Mouse (Mus musculus): Measurements from ENCODE around the gene Elovl2. TPM values are rescaled to one million over a fixed set of nuclear protein-coding genes. Genes with fewer than 3 reads are reported as not detected.
"Not testable (repeated sequence)": the region's sequence is repeated elsewhere in the genome, so short reads cannot be mapped to it uniquely, and the experiment has no call there.

Gene Elovl2
- total RNA-seq, 1 experiment: 3.7 TPM

DNA sequence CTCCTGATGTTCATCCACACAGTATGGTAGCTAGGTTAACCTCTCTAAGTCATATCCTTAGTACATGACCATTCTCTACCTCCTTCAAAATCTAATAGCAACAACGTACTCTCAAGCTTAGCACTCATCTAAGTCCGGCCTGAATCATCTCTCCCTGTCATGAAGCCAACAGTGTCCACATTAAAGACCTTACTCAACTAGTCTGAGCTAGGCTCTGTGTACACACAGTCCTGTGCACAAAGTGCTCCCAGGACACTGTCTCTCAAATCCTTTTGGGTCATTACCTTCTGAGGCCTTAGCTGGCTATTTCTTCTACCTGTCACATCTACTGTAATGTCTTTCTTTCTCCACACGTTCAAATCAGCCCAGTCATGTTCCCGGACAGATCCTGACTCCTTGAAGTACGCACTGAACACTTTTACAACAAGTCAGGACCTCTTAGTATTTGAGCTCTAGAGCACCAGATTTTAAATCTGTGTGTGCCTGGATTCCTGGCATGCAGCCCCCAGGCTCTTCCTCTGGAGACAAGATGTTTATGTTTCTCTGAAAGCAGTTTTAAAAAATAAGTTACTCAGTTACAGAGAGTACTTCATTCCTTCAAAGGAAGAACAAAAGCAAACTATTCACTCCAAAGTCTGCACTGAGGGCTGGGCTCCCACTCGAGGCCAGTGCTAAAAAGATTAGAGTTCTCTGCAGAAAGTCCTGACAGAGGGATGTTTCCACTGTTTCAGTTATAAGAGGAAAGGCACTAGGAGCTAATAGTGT, 7.5 kb downstream of the Elovl2 start:
- H3K27ac ChIP-seq (ENCODE audit: insufficient read depth, low read depth, low read length, poor library complexity, severe bottlenecking): no peak overlapping the region
- TF ChIP-seq ZNF384 (IDR thresholded peaks at IDR 0.05; ENCODE audit: low read depth, low read length) (no peak), MAFK (IDR thresholded peaks at IDR 0.05; ENCODE audit: insufficient read depth, low read depth, low read length) (no peak), HCFC1 (IDR thresholded peaks at IDR 0.05; ENCODE audit: borderline replicate concordance, insufficient read depth, low read length) (no peak), ZC3H11A (IDR thresholded peaks at IDR 0.05; ENCODE audit: borderline replicate concordance, low read depth, low read length) (no peak), CHD2 (IDR thresholded peaks at IDR 0.05; ENCODE audit: low read depth, low read length) (no peak)
- H3K4me3 ChIP-seq (ENCODE audit: insufficient read depth in 1 of 2, low read depth in 1 of 2, low read length in 2 of 2, poor library complexity in 1 of 2, severe bottlenecking in 1 of 2): no peak overlapping the region
- DNase-seq (ENCODE audit: low read depth, low spot score): no peak
- H3K9ac ChIP-seq (ENCODE audit: insufficient read depth, low read depth, low read length, poor library complexity, severe bottlenecking): no peak overlapping the region
- H3K9me3 ChIP-seq (ENCODE audit: control insufficient read depth, insufficient read depth, low read depth, low read length): no peaks in the 10 kb centered on the region
- H3K4me1 ChIP-seq (ENCODE audit: control insufficient read depth in 2 of 2, insufficient read depth in 2 of 2, low read length in 2 of 2, poor library complexity in 1 of 2): no peaks in the 10 kb centered on the region
- in situ Hi-C loops (cut with MboI; ENCODE audit: low sequenced_read_pairs in 2 of 2, unreplicated experiment in 2 of 2): no loop called here
- no peaks in the 10 kb centered on the region for H3K36me3 ChIP-seq (ENCODE audit: control insufficient read depth, insufficient read depth, low read length, poor library complexity, severe bottlenecking)

DNA sequence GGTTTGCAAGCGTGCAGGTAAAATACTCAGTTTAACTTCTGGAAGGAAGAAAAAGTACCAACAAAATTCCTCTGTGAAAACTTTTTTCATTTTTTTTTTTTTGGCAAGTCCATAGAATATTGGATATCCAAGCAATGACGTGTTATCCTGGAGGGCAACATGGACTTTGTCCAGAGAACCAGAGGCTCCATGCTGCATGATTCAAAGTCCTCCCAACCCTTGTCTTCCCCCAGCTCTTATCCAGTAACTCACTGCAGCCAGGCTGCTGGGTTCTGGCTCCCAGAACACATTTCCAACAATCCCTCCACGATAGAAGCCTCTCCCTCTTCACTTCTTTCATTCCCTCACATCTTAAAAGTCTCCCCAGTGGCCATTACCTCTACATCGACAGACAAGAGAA, 8.9 kb downstream of the Elovl2 start:
- no peak overlapping the region for H3K4me3 ChIP-seq (ENCODE audit: insufficient read depth in 1 of 2, low read depth in 1 of 2, low read length in 2 of 2, poor library complexity in 1 of 2, severe bottlenecking in 1 of 2)
- H3K27ac ChIP-seq (ENCODE audit: insufficient read depth, low read depth, low read length, poor library complexity, severe bottlenecking): no peak overlapping the region
- in situ Hi-C loops (cut with MboI; ENCODE audit: low sequenced_read_pairs in 2 of 2, unreplicated experiment in 2 of 2): no loop called here
- H3K9me3 ChIP-seq (ENCODE audit: control insufficient read depth, insufficient read depth, low read depth, low read length): no peaks in the 10 kb centered on the region
- H3K36me3 ChIP-seq (ENCODE audit: control insufficient read depth, insufficient read depth, low read length, poor library complexity, severe bottlenecking): no peaks in the 10 kb centered on the region
- H3K4me1 ChIP-seq (ENCODE audit: control insufficient read depth in 2 of 2, insufficient read depth in 2 of 2, low read length in 2 of 2, poor library complexity in 1 of 2): no peaks in the 10 kb centered on the region
- TF ChIP-seq ZNF384 (IDR thresholded peaks at IDR 0.05; ENCODE audit: low read depth, low read length) (no peak), ZC3H11A (IDR thresholded peaks at IDR 0.05; ENCODE audit: borderline replicate concordance, low read depth, low read length) (no peak), HCFC1 (IDR thresholded peaks at IDR 0.05; ENCODE audit: borderline replicate concordance, insufficient read depth, low read length) (no peak), CHD2 (IDR thresholded peaks at IDR 0.05; ENCODE audit: low read depth, low read length) (no peak), MAFK (IDR thresholded peaks at IDR 0.05; ENCODE audit: insufficient read depth, low read depth, low read length) (no peak)
- no peak for DNase-seq (ENCODE audit: low read depth, low spot score)
- H3K9ac ChIP-seq (ENCODE audit: insufficient read depth, low read depth, low read length, poor library complexity, severe bottlenecking): no peak overlapping the region

GRCm38 (mm10) chr13:41206241-41206640, 14.0 kb downstream of the Elovl2 start:
- Histone ChIP-seq H3K4me1 (ENCODE audit: control insufficient read depth in 2 of 2, insufficient read depth in 2 of 2, low read length in 2 of 2, poor library complexity in 1 of 2) (no peaks in the 10 kb centered on the region), H3K9ac (ENCODE audit: insufficient read depth, low read depth, low read length, poor library complexity, severe bottlenecking) (no peak overlapping the region), H3K36me3 (ENCODE audit: control insufficient read depth, insufficient read depth, low read length, poor library complexity, severe bottlenecking) (no peaks in the 10 kb centered on the region), H3K9me3 (ENCODE audit: control insufficient read depth, insufficient read depth, low read depth, low read length) (no peaks in the 10 kb centered on the region), H3K27ac (ENCODE audit: insufficient read depth, low read depth, low read length, poor library complexity, severe bottlenecking) (no peak overlapping the region), H3K4me3 (ENCODE audit: insufficient read depth in 1 of 2, low read depth in 1 of 2, low read length in 2 of 2, poor library complexity in 1 of 2, severe bottlenecking in 1 of 2) (no peak overlapping the region)
- in situ Hi-C loops (cut with MboI; ENCODE audit: low sequenced_read_pairs in 2 of 2, unreplicated experiment in 2 of 2): no loop called here
- TF ChIP-seq ZC3H11A (IDR thresholded peaks at IDR 0.05; ENCODE audit: borderline replicate concordance, low read depth, low read length) (no peak), MAFK (IDR thresholded peaks at IDR 0.05; ENCODE audit: insufficient read depth, low read depth, low read length) (no peak), HCFC1 (IDR thresholded peaks at IDR 0.05; ENCODE audit: borderline replicate concordance, insufficient read depth, low read length) (no peak), ZNF384 (IDR thresholded peaks at IDR 0.05; ENCODE audit: low read depth, low read length) (no peak), CHD2 (IDR thresholded peaks at IDR 0.05; ENCODE audit: low read depth, low read length) (no peak)
- no peak for DNase-seq (ENCODE audit: low read depth, low spot score)

DNA sequence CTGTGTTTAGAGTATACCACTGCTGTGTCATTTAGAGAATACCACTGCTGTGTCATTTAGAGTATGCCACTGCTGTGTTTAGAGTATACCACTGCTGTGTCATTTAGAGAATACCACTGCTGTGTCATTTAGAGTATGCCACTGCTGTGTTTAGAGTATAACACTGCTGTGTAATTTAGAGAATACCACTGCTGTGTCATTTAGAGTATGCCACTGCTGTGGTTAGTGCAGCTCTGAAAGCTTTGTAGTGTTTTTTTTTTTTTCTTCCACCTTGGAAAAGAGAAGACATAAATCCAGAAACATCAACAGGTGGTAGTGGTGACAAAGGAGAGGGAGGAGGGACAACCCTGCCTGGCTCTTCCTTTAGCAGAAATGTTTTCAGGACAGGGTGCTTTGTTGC, 14.6 kb downstream of the Elovl2 start:
- in situ Hi-C loops (cut with MboI; ENCODE audit: low sequenced_read_pairs in 2 of 2, unreplicated experiment in 2 of 2); H3K4me1 ChIP-seq (ENCODE audit: control insufficient read depth in 2 of 2, insufficient read depth in 2 of 2, low read length in 2 of 2, poor library complexity in 1 of 2); H3K27ac ChIP-seq (ENCODE audit: insufficient read depth, low read depth, low read length, poor library complexity, severe bottlenecking); DNase-seq (ENCODE audit: low read depth, low spot score); H3K36me3 ChIP-seq (ENCODE audit: control insufficient read depth, insufficient read depth, low read length, poor library complexity, severe bottlenecking); H3K9ac ChIP-seq (ENCODE audit: insufficient read depth, low read depth, low read length, poor library complexity, severe bottlenecking); H3K4me3 ChIP-seq (ENCODE audit: insufficient read depth in 1 of 2, low read depth in 1 of 2, low read length in 2 of 2, poor library complexity in 1 of 2, severe bottlenecking in 1 of 2); H3K9me3 ChIP-seq (ENCODE audit: control insufficient read depth, insufficient read depth, low read depth, low read length): not testable (repeated sequence)

DNA sequence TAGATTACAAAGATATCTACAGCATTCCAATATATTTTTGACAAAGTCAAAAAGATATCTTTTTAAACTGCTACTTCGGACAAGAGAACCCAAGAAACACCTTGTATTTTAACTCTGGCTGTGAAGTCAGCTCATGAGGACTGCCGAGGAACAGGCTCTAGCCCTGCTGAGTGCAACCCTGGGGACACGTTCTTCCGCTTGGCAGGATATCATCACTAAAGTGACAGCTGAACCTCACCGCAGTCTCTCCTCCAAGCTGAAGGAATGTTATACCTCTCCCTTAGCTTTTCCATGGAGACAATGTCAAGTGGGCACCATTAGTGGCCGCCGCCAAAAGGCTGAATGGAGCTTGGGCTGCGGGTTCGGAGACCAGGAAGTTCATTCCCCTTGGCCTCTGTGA, 16.5 kb downstream of the Elovl2 start:
- Histone ChIP-seq H3K27ac (ENCODE audit: insufficient read depth, low read depth, low read length, poor library complexity, severe bottlenecking) (no peak overlapping the region), H3K4me3 (ENCODE audit: insufficient read depth in 1 of 2, low read depth in 1 of 2, low read length in 2 of 2, poor library complexity in 1 of 2, severe bottlenecking in 1 of 2) (no peak overlapping the region), H3K36me3 (ENCODE audit: control insufficient read depth, insufficient read depth, low read length, poor library complexity, severe bottlenecking) (no peaks in the 10 kb centered on the region), H3K4me1 (ENCODE audit: control insufficient read depth in 2 of 2, insufficient read depth in 2 of 2, low read length in 2 of 2, poor library complexity in 1 of 2) (no peaks in the 10 kb centered on the region), H3K9me3 (ENCODE audit: control insufficient read depth, insufficient read depth, low read depth, low read length) (no peaks in the 10 kb centered on the region), H3K9ac (ENCODE audit: insufficient read depth, low read depth, low read length, poor library complexity, severe bottlenecking) (no peak overlapping the region)
- in situ Hi-C loops (cut with MboI; ENCODE audit: low sequenced_read_pairs in 2 of 2, unreplicated experiment in 2 of 2): no loop called here
- no peak for DNase-seq (ENCODE audit: low read depth, low spot score)
- TF ChIP-seq HCFC1 (IDR thresholded peaks at IDR 0.05; ENCODE audit: borderline replicate concordance, insufficient read depth, low read length): no peak
- no peak for TF ChIP-seq ZC3H11A (IDR thresholded peaks at IDR 0.05; ENCODE audit: borderline replicate concordance, low read depth, low read length)
- no peak for TF ChIP-seq MAFK (IDR thresholded peaks at IDR 0.05; ENCODE audit: insufficient read depth, low read depth, low read length)
- TF ChIP-seq CHD2 (IDR thresholded peaks at IDR 0.05; ENCODE audit: low read depth, low read length): no peak
- no peak for TF ChIP-seq ZNF384 (IDR thresholded peaks at IDR 0.05; ENCODE audit: low read depth, low read length)
